Mouse (Mus musculus) stomach, postnatal 0 days (tissue): Measurements from ENCODE around the gene Psme3.

ENCODE experiments used
- CTCF ChIP-seq: IDR thresholded peaks from 2 replicates; pipeline ENCODE4 v1.5.1; 2016; ENCODE audit warnings: antibody characterized with exemption, low read depth, mild to moderate bottlenecking, moderate library complexity
- EP300 ChIP-seq: optimal IDR thresholded peaks from 2 replicates; pipeline ENCODE3; 2016; ENCODE audit warnings: antibody characterized with exemption

DNA sequence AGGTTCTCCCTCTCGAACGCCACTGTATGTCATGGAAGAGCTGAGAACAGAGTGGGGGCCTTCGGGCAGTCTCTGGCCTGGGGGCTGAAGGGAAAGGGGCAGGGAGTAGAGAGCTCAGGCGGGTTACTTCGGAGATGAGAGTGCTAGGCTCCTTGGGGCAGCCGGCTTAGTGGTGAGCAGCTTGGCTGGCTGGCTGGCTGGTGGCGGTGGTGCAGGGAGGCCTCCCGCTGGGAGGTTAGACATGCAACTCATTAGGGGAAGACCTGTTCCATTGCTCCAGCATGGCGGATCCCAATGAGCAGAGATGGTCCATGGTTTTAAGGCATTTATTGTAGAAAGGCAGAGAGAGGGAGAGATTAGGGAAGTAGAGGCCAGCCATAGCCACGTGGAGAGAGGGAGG, 18.0 kb downstream of the Psme3 start:
- no peak for TF ChIP-seq CTCF
- TF ChIP-seq EP300: no peak
